In genomic region chr17:6811931-6812850, GRCm38 (mm10) we compare ENCODE assay signal across 9 mouse cellular contexts. TPM values are rescaled to one million over a fixed set of nuclear protein-coding genes. Genes with fewer than 3 reads are reported as not detected.
A peak's percentile ranks its signal among the peaks of the same experiment; 100 is the strongest.
DNase-seq lines count a peak whose midpoint lies in the region; ATAC-seq and TF ChIP-seq lines count a peak whose summit lies in the region.
"Had no signal": no experiment of that assay in that cellular context is flagged by ENCODE, and none has a peak within 500 bp of the region (broad histone marks: within the 10 kb centered on the region; RNA-seq: fewer than 3 reads in every experiment).

No protein-coding gene starts in this region.

- H3K27ac ChIP-seq in heart, embryonic 15.5 days, result peak overlapping the region; percentile 49; the same call in 1 of the 2 replicates
- H3K27ac ChIP-seq in liver, embryonic 16.5 days (ENCODE audit: low read length), result no peak overlapping the region

- H3K4me1 ChIP-seq in heart, embryonic 15.5 days (replicated peaks), result peaks cover 16% of the 10 kb centered on the region
- peaks cover 28% of the 10 kb centered on the region for H3K4me1 ChIP-seq in liver, embryonic 16.5 days (ENCODE audit: control insufficient read depth, low read depth, low read length)

- CTCF ChIA-PET in Patski (lab: Charles Lee), result interaction anchor here (1.2 to 4.0 kb wide), 4 partner anchors 13 to 45 kb away, joined by 3 to 26 read pairs (median 6); no protein-coding TSS in a partner anchor

- H3K9ac ChIP-seq in heart, embryonic 15.5 days, result no peak overlapping the region
- H3K9ac ChIP-seq in liver, embryonic 16.5 days (ENCODE audit: low read depth, low read length), result no peak overlapping the region

- H3K4me3 ChIP-seq in heart, embryonic 15.5 days, result no peak overlapping the region
- H3K4me3 ChIP-seq in liver, embryonic 16.5 days (ENCODE audit: low read depth, low read length), result no peak overlapping the region

- DNase-seq in heart, postnatal 4 days, result no peak
- no peak for DNase-seq in Patski (ENCODE audit: low read depth, low spot score)
- DNase-seq in kidney, adult 18-20 months, result peak; percentile 69
- DNase-seq in left cerebral cortex, postnatal 25 days (ENCODE audit: low spot score in 2 of 2), result no peak
- DNase-seq in thymus, postnatal 0 days (ENCODE audit: low spot score), result no peak
- DNase-seq: thymus, postnatal 36 days had no signal

- no peaks in the 10 kb centered on the region for H3K27me3 ChIP-seq in heart, embryonic 15.5 days
- H3K27me3 ChIP-seq in Patski, result no peaks in the 10 kb centered on the region
- no peaks in the 10 kb centered on the region for H3K27me3 ChIP-seq in liver, embryonic 16.5 days (ENCODE audit: control insufficient read depth, insufficient read depth, low read depth, low read length)

- TF ChIP-seq CTCF in Patski (IDR thresholded peaks at IDR 0.05), result no peak

- H3K9me3 ChIP-seq in heart, embryonic 15.5 days (replicated peaks), result no peaks in the 10 kb centered on the region
- H3K9me3 ChIP-seq in liver, embryonic 16.5 days (replicated peaks; ENCODE audit: control insufficient read depth, low read length), result no peaks in the 10 kb centered on the region

- H3K4me2 ChIP-seq in heart, embryonic 15.5 days, result no peak overlapping the region
- no peak overlapping the region for H3K4me2 ChIP-seq in liver, embryonic 16.5 days (ENCODE audit: low read depth, low read length)

- no peaks in the 10 kb centered on the region for H3K36me3 ChIP-seq in heart, embryonic 15.5 days
- H3K36me3 ChIP-seq in liver, embryonic 16.5 days (ENCODE audit: control insufficient read depth, insufficient read depth), result no peaks in the 10 kb centered on the region

- POLR2A ChIA-PET in Patski (lab: Charles Lee), result interaction anchor here (1.4 to 3.5 kb wide), 3 partner anchors 8 to 30 kb away, joined by 6 to 19 read pairs (median 8); partner anchors contain the start of gene Ezr

- WGBS in heart, embryonic 15.5 days, result 38% methylated on average over 7 of the region's 7 CpGs
- 48% methylated on average over 7 of the region's 7 CpGs for WGBS in liver, embryonic 16.5 days (ENCODE audit: insufficient replicate concordance)

- intact Hi-C loops in left cerebral cortex, postnatal 25 days (cut with DNase I), result no loop called here

- ATAC-seq in heart, embryonic 15.5 days (replicated peaks; ENCODE audit: insufficient number of reproducible peaks, insufficient read depth, low FRiP score, low read depth), result no peak
- peak; percentile 51 for ATAC-seq in Patski
- peak; percentile 39 for ATAC-seq in liver, embryonic 16.5 days (ENCODE audit: low read depth)
- no peak for ATAC-seq in inflammation-experienced regulatory T-cells, adult 6 months

- in situ Hi-C loops in Patski (cut with MboI; ENCODE audit: low pct_unique_long_range_greater_than_20kb), result no loop called here

RNA-seq across cellular contexts. Expression of gene Ezr, which starts 29.6 kb away (rescaled TPM):
- polyA plus RNA-seq in heart, embryonic 15.5 days (2015; fragmentation: Nextera tagmentation; extraction: Ambion mirVana), result 109 and 136 TPM in 2 replicates
- 100 to 1,000 TPM; 103 to 104 TPM for total RNA-seq in heart, postnatal 4 days (2021)
- 344 TPM for polyA plus RNA-seq in Patski (2021)
- 43.3 and 44.1 TPM in 2 replicates for polyA plus RNA-seq in liver, embryonic 16.5 days (2015; fragmentation: Nextera tagmentation; extraction: Ambion mirVana)
- 10 to 100 TPM; 44.7 to 55.6 TPM for total RNA-seq in left cerebral cortex, postnatal 25 days (2021)
- polyA plus RNA-seq in thymus, postnatal 0 days (2015; fragmentation: Nextera tagmentation; extraction: Ambion mirVana), result 385 and 387 TPM in 2 replicates
- polyA plus RNA-seq in inflammation-experienced regulatory T-cells, adult 6 months (2017; shearing (Covaris generic)), result 100 to 1,000 TPM; 111 to 138 (median 117) TPM

Comparison
In these comparisons a context has a peak if more than half of its experiments do, and no peak if none do; other contexts are left out.
1. ATAC-seq: peak in Patski (single experiment) and liver, embryonic 16.5 days (single experiment); none in heart, embryonic 15.5 days (single experiment) and inflammation-experienced regulatory T-cells, adult 6 months (single experiment).